Mouse (Mus musculus) liver, embryonic 14.5 days (tissue): Measurements from ENCODE around the gene Rab5b.

Experiments
- CTCF ChIP-seq: IDR thresholded peaks from 2 replicates; pipeline ENCODE4 v1.5.1; 2016; ENCODE audit warnings: antibody characterized with exemption, low read depth, control low read depth
- EP300 ChIP-seq: IDR thresholded peaks from 2 replicates; pipeline ENCODE4 v1.6.1; 2016; ENCODE audit warnings: antibody characterized with exemption, low read depth

GRCm38 (mm10) chr10:128704491-128705316 is 8.6 kb upstream of the Rab5b start, which contains the start of gene Cdk2:
- TF ChIP-seq CTCF (no peak), EP300 (no peak)
